Mouse (Mus musculus) ES-Bruce4 (cell line): Measurements from ENCODE around the gene Tbck.

ENCODE experiments used
- CTCF ChIP-seq: IDR thresholded peaks from one replicate; pipeline ENCODE4 v1.8.1; 2011; ENCODE audit warnings: low read depth, low read length
- POLR2A ChIP-seq: IDR thresholded peaks from one replicate; pipeline ENCODE4 v1.8.1; 2011; ENCODE audit warnings: low read length; ENCODE audit not compliant: insufficient read depth

GRCm38 (mm10) chr3:132747766-132748165 lies 63.8 kb downstream of the Tbck start:
- TF ChIP-seq POLR2A, result no peak
- TF ChIP-seq CTCF, result no peak
